Mouse (Mus musculus) forebrain, postnatal 0 days (tissue): ENCODE results near the gene Camta1. TPM values are rescaled to one million over a fixed set of nuclear protein-coding genes. Genes with fewer than 3 reads are reported as not detected.

ENCODE experiments used
- ATAC-seq: fragments of 200-750 bp; cut with Nextera tagmentation; 2 replicates; pipeline ENCODE4 v1.8.0; 2017; ENCODE audit warnings: mild to moderate bottlenecking, moderate library complexity
- DNase-seq: peaks from one replicate; pipeline ENCODE4 v3.0.0-alpha.2; 2015
- H3K27ac ChIP-seq: fragments of 300-500 bp; sonication (generic); 2 replicates; pipeline ENCODE4 v1.5.1; 2014; ENCODE audit warnings: low read depth, mild to moderate bottlenecking, antibody characterized with exemption, low read length, moderate library complexity, mixed read lengths
- H3K27me3 ChIP-seq: fragments of 300-500 bp; sonication (generic); 2 replicates; pipeline ENCODE4 v1.6.1; 2014; ENCODE audit warnings: mild to moderate bottlenecking, low read length, mixed read lengths; ENCODE audit not compliant: insufficient read depth
- H3K36me3 ChIP-seq: fragments of 300-500 bp; sonication (generic); 2 replicates; pipeline ENCODE4 v1.6.1; 2014; ENCODE audit warnings: mild to moderate bottlenecking, moderate library complexity; ENCODE audit not compliant: insufficient read depth
- H3K4me1 ChIP-seq: fragments of 300-500 bp; sonication (generic); 2 replicates; pipeline ENCODE4 v1.6.1; 2014; ENCODE audit warnings: antibody characterized with exemption; ENCODE audit not compliant: insufficient read depth
- H3K4me2 ChIP-seq: fragments of 300-500 bp; sonication (generic); 2 replicates; pipeline ENCODE4 v1.6.1; 2014; ENCODE audit warnings: low read depth, mild to moderate bottlenecking, moderate library complexity
- H3K4me3 ChIP-seq: fragments of 300-500 bp; sonication (generic); 2 replicates; pipeline ENCODE4 v1.5.1; 2014; ENCODE audit warnings: low read depth, low read length, mixed read lengths
- H3K9ac ChIP-seq: fragments of 300-500 bp; sonication (generic); 2 replicates; pipeline ENCODE4 v1.6.1; 2014; ENCODE audit warnings: mild to moderate bottlenecking
- H3K9me3 ChIP-seq: fragments of 300-500 bp; sonication (generic); 2 replicates; pipeline ENCODE4 v1.6.1; 2016; ENCODE audit warnings: low read length
- CTCF ChIP-seq: sonication (generic); IDR thresholded peaks from 2 replicates; pipeline ENCODE4 v1.5.1; 2016; ENCODE audit warnings: antibody characterized with exemption, control low read depth, low read depth
- WGBS: fragments of 180-500 bp; shearing (Covaris S2); extraction: QIAGEN DNeasy Blood & Tissue Kit; methylation state at CpG from one replicate; pipeline ENCODE4 v1.1.7; 2014; 5-methylcytosine and 5-hydroxymethylcytosine counted together
- polyA plus RNA-seq: library from polyadenylated mRNA; unstranded; fragments of >200 nt; fragmentation: Nextera tagmentation; extraction: Ambion mirVana; gene quantifications from 2 replicates; pipeline ENCODE4 v1.2.1, GENCODE M21; 2015
- total RNA-seq: library from RNA; depleted of rRNA; stranded (reverse); fragments of >200 nt; gene quantifications from 2 replicates; pipeline ENCODE4 v1.2.3, GENCODE M21; 2014

Gene Camta1
- total and polyA plus RNA-seq, 2 experiments from 2014 or later, result 87.4 to 131 TPM

DNA sequence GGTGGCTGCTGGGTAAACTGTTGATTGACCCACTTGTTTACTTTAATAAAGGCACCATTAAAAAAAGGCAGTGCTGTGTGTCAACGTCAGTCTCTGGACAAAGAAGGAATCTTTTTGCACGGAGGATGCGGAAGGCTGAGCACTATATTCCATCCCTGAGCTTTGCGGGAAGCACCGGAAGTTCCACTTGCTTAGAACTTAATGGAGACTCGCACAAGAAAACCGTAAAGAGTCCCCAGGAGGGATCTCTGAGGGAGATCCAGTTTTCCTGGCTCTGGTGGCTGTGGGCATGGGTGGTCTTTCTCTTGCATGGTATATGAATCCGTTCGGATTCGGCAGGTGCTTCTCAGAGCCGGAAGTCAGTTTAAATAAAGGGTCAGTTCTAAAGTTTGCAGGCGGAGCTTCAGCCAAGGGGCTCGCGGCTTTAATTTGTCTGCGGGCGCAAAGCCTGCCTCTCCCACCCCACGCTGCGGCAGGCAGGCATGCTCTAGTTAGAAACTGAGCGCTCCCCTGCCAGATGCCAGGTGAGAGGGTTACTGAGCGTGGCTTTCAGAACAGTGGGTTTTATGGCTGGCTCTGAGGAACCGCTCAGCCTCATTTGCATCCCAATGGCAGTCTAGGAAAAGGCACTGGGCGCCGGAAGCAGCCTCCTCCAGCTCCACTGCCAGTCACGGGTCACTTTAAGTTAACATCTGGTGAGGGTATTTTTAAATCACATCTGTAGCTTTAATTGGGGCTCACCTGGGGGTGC is 474.8 kb downstream of the Camta1 start:
- no peak; the same call in 1 of the 2 replicates for ATAC-seq
- TF ChIP-seq CTCF, result no peak

DNA sequence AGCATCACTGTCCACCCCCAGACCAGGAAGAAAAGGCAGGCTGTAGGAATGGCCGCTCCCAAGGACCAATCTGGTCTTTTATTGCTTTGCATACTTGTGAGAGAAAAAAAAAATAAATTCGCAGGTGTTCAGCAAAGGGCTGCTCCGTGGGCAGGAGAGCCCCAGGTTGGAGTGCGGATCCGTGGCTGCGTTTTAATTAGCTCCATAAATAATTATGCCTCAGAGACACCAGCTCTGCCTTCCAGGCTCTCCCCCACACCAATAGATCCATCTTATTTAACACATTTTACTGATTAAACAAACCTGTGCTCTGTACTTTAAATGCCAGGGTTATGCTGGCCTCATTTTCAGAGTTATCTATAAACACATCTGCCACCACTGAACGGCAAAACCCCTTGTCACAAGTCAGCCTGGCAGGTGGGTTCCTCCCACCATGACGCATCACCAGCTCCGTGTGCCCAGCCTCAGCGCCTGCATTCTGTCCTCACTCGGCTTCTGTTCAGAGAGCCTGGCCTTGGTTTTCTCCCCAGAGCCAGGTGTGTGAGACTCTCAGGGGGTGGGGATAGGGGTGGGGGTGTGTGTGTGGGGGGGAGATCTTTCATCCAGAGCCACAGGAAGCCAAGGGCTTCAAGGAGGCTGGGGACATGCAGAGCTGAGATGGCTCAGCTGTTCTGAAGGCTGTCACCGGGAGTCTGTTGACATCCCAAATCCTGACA is 475.5 kb downstream of the Camta1 start:
- Histone ChIP-seq H3K4me3 (peak overlapping the region; percentile 29; the same call in 1 of the 2 replicates), H3K4me2 (peak overlapping the region; percentile 61), H3K27me3 (0 out of 2 replicates have a peak, but pooled peaks cover 4% of the 10 kb centered on the region), H3K9me3 (no peaks in the 10 kb centered on the region), H3K36me3 (no peaks in the 10 kb centered on the region), H3K4me1 (peaks cover 13% of the 10 kb centered on the region), H3K27ac (no peak overlapping the region), H3K9ac (peak overlapping the region; percentile 28; the same call in 1 of the 2 replicates)
- peak; percentile 20 for ATAC-seq
- whole genome bisulfite sequencing, result 13% methylated on average over 12 of the region's 12 CpGs
- no peak for TF ChIP-seq CTCF
- DNase-seq, result peak; percentile 24

More for the DNA sequence above, 474.8 kb downstream of the Camta1 start:
- H3K4me2 ChIP-seq, result peak overlapping the region; percentile 61
- peak; percentile 22 for DNase-seq
- WGBS, result 1% methylated on average over 24 of the region's 24 CpGs
- H3K4me1 ChIP-seq, result peaks cover 13% of the 10 kb centered on the region
- H3K27ac ChIP-seq, result no peak overlapping the region
- no peaks in the 10 kb centered on the region for H3K9me3 ChIP-seq
- H3K36me3 ChIP-seq, result no peaks in the 10 kb centered on the region
- H3K4me3 ChIP-seq, result peak overlapping the region; percentile 29
- peak overlapping the region; percentile 28; the same call in 1 of the 2 replicates for H3K9ac ChIP-seq
- 0 out of 2 replicates have a peak, but pooled peaks cover 4% of the 10 kb centered on the region for H3K27me3 ChIP-seq

DNA sequence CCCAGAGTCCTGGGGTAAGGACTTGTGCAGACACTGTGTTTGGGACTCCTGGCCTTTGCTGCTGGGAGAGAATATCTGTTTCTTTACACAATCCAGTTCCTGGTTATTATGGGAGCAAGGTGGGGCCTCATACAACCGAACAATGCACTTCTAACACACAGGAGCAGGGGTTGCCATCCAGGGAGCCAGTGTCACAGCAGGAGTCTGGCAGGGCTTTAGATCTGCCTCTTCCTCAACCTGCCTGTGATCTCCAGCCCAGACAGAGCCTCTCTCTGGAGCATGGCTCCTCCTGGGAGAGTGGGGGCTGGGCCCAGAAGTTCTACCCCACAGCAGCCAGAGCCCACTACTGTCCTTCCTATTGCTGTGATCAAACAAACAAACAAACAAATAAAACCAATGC is 483.9 kb downstream of the Camta1 start:
- no peak overlapping the region for H3K4me3 ChIP-seq
- DNase-seq (no peak), ATAC-seq (no peak)
- WGBS, result 32% methylated on average over 1 of the region's 1 CpGs
- H3K4me1 ChIP-seq, result no peaks in the 10 kb centered on the region
- H3K36me3 ChIP-seq, result no peaks in the 10 kb centered on the region
- H3K9me3 ChIP-seq, result no peaks in the 10 kb centered on the region
- no peak overlapping the region for H3K27ac ChIP-seq
- 0 out of 2 replicates have a peak, but pooled peaks cover 5% of the 10 kb centered on the region for H3K27me3 ChIP-seq
- H3K9ac ChIP-seq, result no peak overlapping the region
- TF ChIP-seq CTCF, result no peak
- H3K4me2 ChIP-seq, result no peak overlapping the region

DNA sequence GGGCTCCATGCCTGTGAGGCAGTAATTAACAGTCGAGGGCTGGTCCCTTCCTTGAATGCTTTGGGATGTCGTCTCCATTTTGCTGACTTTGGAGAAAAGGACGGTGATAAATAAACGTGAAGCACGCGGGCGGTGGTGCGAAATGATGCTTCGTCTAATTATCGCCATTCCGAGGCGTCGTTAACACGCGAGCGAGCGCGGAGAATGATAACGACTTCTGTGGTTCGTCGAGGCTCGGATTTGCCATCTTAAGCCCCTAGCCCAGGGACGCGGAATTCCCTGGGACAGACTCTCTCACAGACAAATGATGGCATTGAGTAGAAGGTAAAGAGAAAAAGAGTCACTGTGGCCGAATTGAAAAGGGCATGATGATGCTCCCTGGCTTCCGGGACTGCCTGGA is 485.4 kb downstream of the Camta1 start:
- no peak overlapping the region for H3K9ac ChIP-seq
- no peaks in the 10 kb centered on the region for H3K9me3 ChIP-seq
- no peak overlapping the region for H3K4me2 ChIP-seq
- no peak for TF ChIP-seq CTCF
- DNase-seq (peak; percentile 38), ATAC-seq (no peak)
- H3K4me3 ChIP-seq, result no peak overlapping the region
- no peaks in the 10 kb centered on the region for H3K36me3 ChIP-seq
- H3K4me1 ChIP-seq, result no peaks in the 10 kb centered on the region
- H3K27ac ChIP-seq, result no peak overlapping the region
- 0 out of 2 replicates have a peak, but pooled peaks cover 4% of the 10 kb centered on the region for H3K27me3 ChIP-seq
- 27% methylated on average over 26 of the region's 26 CpGs for WGBS

DNA sequence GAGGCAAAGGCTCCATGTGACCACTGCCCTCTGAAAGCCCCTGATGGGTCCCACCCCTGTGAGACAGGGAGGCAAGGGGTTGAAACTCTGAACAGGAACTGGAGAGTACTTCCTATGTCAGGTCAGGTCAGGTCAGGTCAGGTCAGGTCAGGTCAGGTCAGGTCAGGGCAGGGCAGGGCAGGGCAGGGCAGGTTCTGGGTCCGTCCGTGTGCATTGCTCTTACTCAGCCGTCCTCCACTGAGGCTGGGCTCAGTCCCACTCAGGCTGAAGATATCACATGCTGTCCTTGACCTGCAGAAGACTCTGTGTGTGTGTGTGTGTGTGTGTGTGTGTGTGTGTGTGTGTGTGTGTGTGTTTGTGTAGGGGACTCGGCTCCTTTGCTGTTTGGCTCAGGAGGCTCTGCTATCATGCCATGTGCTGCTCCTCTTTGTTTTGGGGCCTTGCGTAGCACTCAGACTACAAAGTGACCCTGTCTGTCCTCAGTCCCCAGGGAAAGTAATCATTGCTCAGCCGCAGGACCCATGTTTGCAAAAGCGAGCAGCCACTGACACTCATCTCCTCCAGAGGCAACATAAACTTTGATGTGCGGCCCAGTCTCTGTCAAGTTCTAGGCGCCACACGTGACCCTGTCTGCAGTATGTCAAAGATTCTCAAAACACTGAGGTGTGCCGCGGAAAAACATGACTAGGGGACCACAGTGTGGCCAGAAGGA is 488.7 kb downstream of the Camta1 start:
- no peak for ATAC-seq
- no peak for DNase-seq
- H3K9me3 ChIP-seq, result no peaks in the 10 kb centered on the region
- H3K36me3 ChIP-seq, result no peaks in the 10 kb centered on the region
- no peak for TF ChIP-seq CTCF
- 85% methylated on average over 12 of the region's 12 CpGs for whole genome bisulfite sequencing
- no peaks in the 10 kb centered on the region for H3K4me1 ChIP-seq
- 0 out of 2 replicates have a peak, but pooled peaks cover 4% of the 10 kb centered on the region for H3K27me3 ChIP-seq
- H3K27ac ChIP-seq, result no peak overlapping the region
- no peak overlapping the region for H3K4me3 ChIP-seq
- no peak overlapping the region for H3K9ac ChIP-seq
- H3K4me2 ChIP-seq, result no peak overlapping the region

DNA sequence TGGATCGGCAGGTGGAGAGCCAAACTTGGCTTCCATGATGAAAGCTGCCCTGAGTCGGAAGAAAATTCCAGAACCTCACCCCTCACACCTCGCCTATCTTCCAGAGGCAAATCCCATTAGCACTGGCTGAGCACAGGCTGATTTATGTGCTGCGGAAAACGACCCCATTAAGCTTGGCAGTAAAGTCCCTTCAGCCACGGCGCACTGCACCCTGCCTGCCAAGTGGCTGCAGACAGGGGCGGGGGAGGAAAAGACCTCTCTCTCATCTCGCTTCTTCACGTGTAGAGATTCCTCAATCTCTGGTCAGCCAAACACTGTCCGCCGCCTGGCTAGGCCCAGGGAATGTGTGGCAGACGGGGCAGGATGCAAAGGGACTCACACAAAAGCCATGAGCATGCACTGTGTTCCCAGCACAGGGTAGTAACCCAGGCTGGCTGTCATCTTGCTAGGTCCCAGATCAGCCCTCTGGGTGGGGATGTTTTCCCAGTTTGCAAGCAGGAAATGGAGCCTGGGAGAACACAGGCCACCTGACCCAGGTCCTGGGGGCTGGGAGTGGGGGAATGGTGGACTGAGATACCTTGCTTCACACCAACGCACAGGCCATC is 494.6 kb downstream of the Camta1 start:
- no peak for ATAC-seq
- Histone ChIP-seq H3K27me3 (no peaks in the 10 kb centered on the region; the same call in none of the 2 replicates), H3K9ac (no peak overlapping the region), H3K9me3 (no peaks in the 10 kb centered on the region), H3K27ac (no peak overlapping the region), H3K4me3 (no peak overlapping the region), H3K4me1 (no peaks in the 10 kb centered on the region), H3K36me3 (no peaks in the 10 kb centered on the region), H3K4me2 (no peak overlapping the region)
- WGBS, result 53% methylated on average over 14 of the region's 14 CpGs
- DNase-seq, result no peak
- TF ChIP-seq CTCF, result no peak
